Mouse (Mus musculus) urinary bladder, postnatal 25 days (tissue): Measurements from ENCODE around the gene Mmp14.

ENCODE experiments used
- DNase-seq: peaks from one replicate; pipeline ENCODE4 v3.0.0; 2022; ENCODE audit warnings: low spot score

Gene Mmp14

GRCm38 (mm10) chr14:54413877-54414700, 17.3 kb upstream of the Mmp14 start:
- no peak for DNase-seq

DNA sequence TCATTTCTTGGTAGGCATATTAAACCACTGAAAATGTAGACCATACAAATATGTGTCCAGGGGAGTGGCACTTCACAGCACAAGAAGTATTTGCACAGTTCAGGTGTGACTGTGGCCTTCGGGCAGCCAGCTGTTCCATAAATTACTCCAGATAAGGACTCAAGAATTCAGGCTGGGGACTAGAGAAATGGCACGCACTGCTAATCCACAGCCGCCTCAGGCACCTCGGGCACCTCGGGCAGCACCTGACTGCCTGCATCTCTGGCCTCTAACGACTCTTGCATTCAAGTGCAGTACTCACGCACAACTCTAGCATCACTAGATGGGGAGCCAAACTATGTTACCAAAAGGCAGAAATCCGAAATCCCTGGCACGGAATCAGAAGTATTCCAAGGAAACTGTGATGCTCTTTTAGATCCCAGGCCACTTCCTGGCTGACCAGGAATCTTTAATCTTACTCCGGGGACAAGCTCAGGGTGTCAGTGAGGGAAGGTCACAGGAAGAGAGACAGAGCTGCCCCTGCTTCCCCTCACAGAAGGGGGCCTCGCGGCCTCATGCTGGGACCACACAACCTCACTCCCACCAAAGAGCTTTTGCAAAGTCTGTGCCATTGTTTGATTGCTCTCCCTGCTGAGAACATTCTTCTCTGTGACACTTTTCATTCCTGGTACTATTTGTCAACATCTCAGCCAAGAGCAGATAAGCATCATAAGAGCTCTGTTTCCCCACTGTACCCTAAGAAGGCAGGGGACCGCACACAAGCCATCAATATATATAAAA, 16.0 kb upstream of the Mmp14 start:
- no peak for DNase-seq

- no peak for DNase-seq
Observed at GRCm38 (mm10) chr14:54416229-54416775, 15.1 kb upstream of the Mmp14 start.

- no peak for DNase-seq
Observed at GRCm38 (mm10) chr14:54416830-54417229, 14.6 kb upstream of the Mmp14 start.

GRCm38 (mm10) chr14:54417623-54418081, 13.8 kb upstream of the Mmp14 start, which contains the start of gene Slc7a7:
Slc7a7 (minus strand) TSS chr14:54417780.
- DNase-seq, result no peak

DNA sequence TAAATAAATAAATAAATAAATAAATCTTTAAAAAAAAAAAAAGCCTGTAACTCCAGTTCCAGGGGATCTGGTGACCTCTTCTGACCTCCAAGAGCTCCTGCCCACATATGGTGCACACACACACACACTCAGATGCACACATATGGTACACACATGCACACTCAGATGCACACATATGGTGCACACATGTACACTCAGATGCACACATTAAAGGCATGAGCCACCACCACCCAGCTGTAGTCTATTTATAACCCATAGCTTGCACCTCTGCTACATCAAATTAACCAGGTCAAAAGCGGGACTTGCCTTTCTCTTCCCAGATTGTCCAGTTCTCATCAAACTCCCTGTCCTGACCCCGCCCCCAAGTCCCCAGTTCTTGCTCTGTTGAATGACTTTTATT, 10.4 kb upstream of the Mmp14 start:
- DNase-seq, result no peak

DNA sequence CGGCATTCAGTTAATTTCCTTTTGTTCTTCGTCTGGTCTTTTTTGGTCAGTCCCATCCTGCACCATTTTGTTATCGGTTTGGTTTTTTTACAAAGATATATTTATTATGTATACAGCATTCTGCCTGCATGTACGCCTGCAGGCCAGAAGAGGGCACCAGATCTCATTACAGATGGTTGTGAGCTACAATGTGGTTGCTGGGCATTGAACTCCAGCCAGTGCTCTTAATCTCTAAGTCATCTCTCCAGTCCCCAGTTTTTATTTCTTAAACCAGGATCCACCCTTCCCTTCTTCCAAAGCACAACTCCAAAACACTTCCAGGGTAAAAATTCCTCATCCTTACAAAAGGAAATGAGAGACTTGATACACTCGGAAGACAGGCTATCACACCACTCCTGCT, 8.0 kb upstream of the Mmp14 start:
- no peak for DNase-seq

DNA sequence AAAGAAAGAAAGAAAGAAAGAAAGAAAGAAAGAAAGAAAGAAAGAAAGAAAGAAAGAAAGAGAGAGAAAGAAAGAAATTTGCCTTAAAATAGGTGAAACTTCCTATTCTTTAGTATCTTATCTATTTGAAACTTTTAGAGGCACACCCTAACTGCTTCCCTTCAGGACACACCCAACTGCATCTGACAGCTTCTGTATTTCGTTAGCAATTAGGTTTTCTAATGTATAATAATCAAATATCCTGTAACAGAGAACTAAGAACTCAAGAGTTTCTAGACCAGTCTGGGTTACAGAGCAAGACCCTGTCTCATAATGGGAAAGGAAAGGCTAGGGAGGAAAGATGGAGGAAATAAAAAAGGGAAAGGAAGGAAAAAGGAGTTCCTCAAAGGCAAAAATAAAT, 6.8 kb upstream of the Mmp14 start:
- no peak for DNase-seq

DNA sequence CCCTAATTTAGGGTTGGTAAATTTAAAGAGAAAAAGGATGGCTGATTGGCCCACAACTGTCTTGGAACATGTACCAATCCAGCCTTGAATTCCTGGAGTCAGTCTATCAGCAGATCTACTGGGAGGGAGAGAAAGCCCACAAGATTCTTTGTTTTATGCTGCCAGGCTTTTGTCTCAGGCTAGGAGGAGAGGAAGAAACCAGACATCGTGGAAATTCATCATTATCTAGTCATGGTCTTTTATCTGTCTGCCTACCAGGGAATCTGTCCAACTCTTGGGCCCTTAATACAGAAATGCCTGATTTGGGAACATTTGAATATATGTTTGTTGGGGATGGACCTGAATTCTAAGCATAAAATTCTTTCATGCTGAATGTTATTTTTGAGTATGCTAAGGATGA, 5.9 kb upstream of the Mmp14 start:
- no peak for DNase-seq

DNA sequence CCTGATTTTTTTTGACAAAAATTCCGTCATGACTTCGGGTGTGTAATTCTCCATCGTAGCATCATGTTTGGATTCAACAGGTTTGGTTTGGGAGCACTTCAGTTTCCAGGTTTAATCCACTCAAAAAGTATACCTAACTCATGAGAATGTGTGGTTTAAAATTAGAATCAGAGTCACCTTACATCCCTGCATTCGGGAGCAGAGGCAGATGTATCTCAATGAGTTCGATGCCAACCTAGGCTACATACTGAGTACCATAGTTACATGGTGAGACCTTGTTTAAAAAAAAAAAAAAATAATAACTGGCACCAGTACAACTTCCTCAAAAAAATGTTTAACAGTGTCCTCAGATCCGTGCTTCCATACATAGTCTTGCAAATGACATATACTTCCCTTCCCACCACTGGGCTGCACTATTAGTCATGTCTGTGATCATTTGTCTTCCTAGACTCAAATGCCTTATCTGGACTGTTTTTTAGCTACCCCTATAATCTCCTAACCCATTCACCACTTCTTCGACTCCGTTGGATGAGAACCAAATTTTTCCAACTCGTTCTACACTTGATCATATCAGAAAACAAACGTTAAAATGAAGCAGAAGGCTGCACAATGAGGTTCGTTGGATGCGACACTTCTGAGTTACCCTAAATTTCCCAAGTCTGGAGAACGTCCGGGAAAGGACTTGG, 5.3 kb upstream of the Mmp14 start:
- no peak for DNase-seq

GRCm38 (mm10) chr14:54426689-54427398, 4.6 kb upstream of the Mmp14 start, which contains the start of gene Mrpl52:
Mrpl52 (plus strand) TSS chr14:54426909.
- peak; percentile 92 for DNase-seq

- no peak for DNase-seq
Observed at GRCm38 (mm10) chr14:54427696-54428095, 3.7 kb upstream of the Mmp14 start.

GRCm38 (mm10) chr14:54428421-54428820, 3.0 kb upstream of the Mmp14 start:
- DNase-seq, result no peak

- no peak for DNase-seq
Observed at GRCm38 (mm10) chr14:54429332-54430093, 1.9 kb upstream of the Mmp14 start.

DNA sequence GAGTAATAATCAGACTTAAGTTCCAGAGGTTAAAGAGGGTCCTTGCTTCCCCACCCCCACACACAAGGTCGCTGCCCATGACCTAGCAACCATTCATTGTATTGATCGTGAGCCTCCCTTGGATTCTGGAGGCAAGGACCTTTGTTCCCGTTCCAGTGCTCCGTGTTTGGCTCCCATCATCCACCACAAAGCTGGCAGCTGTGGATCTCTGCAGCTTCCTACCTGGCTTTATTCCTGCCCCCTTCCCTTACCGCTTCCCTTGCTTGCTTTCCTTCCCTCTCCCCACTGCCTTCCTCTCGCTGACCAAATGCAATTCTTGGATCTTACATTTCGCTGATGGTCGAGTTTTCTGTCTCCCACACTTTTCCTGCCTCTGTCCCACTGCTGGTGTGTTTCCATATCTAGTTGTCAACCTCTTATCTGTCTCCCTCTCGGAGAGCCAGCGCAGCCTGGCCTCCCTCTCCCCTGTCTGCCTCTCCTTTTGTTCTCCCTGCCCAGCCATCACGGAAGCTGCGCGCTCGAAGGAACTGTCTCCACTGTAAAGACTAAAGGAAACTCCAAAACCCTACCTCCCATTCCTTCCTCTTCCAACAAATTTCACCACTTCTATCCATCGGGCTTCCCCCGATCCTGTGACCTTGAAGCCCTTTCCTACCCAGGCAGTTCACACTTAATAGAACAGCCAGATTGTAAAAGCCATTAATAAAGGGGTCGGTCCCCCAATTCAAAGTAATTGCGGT, 836 bp upstream of the Mmp14 start:
- DNase-seq, result no peak

- peak; percentile 49 for DNase-seq
Observed at GRCm38 (mm10) chr14:54432078-54432836, 845 bp downstream of the Mmp14 start.

GRCm38 (mm10) chr14:54432837-54433830, 1.7 kb downstream of the Mmp14 start:
- DNase-seq, result no peak

DNA sequence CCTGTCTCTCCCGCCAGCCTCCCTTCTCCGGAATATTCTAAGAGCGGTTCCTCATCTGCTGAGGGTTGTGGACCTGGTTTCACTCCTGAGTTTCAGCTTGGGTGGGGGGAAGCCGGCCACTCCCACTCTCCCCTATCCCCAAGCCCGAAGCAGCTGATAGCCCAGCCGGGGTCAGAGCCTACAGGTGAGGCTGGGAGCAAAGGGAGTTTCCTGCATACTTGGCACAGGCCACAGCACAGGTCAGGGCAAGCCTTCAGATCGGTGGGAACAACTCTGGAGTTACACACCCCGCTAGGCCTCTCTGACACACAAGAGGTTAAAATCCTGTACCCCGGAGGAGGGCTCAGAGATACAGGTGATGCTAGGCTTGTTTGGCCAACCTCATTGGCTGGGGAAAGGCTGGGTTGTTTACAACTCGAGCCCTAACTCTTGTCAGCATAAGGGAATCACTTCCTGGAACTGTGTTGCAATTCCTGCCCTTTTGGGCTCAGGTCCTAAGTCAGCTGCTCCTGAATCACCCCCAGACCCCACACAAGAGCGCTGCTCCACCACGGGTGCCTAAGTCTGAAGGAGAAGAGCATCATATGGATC, 2.6 kb downstream of the Mmp14 start:
- DNase-seq, result peak; percentile 49
